Mouse (Mus musculus) adrenal gland, adult 8-10 months (tissue): ENCODE data around the gene Lima1. TPM values are rescaled to one million over a fixed set of nuclear protein-coding genes. Genes with fewer than 3 reads are reported as not detected.
A peak's percentile ranks its signal among the peaks of the same experiment; 100 is the strongest.
"Not testable (repeated sequence)": the region's sequence is repeated elsewhere in the genome, so short reads cannot be mapped to it uniquely, and the experiment has no call there.

ENCODE experiments used
- DNase-seq: peaks from one replicate; pipeline ENCODE4 v3.0.0; 2022
- total RNA-seq, 4 experiments: library from RNA; stranded (reverse); gene quantifications; 2 replicates each; pipeline ENCODE4 v1.2.4; 2022

Gene Lima1
- total RNA-seq, 4 experiments from 2014 or later = 42.8 to 70.7 (median 52.7) TPM

- DNase-seq = no peak
Observed at GRCm38 (mm10) chr15:99803186-99803644, 72.0 kb downstream of the Lima1 start.

- DNase-seq = no peak
Observed at GRCm38 (mm10) chr15:99801885-99802572, 73.2 kb downstream of the Lima1 start.

DNA sequence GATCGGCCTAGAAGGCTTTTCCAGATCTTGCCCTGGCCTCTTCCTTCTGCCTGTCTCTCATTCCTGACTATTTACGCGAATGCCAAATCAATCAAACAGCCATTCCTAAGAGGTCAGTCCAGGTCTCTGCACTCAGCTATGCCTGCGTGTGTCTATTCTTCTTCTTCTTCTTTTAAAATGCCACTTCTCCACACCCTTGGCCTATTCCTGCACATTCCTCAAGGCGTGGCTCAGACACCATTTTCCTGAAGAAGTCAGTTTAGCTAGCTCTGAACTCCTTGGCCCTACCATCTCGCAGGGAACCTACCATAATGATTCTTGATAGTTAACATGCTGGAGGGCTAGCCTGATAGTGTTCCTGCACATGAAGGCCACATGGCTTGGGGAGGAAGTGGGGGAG lies 75.5 kb downstream of the Lima1 start:
- no peak for DNase-seq

DNA sequence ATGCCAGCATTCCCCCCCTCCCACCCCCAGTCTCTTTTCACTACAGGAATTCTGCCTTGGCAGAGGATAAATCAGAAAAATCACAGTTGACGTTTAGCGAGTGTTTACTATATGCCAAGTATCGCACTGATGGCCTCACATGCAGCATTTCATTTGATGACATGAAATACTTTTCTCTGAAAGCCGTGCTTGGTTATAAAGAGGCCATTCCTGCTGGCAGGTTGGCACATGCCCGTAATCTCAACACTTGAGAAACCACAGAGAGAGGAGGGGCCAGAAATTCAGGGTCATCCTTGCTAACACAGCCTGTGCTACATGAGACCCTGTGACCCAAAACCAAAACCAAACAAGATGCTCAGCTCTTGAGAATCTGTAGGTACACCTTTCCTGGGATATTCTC lies 77.4 kb downstream of the Lima1 start:
- DNase-seq = no peak

DNA sequence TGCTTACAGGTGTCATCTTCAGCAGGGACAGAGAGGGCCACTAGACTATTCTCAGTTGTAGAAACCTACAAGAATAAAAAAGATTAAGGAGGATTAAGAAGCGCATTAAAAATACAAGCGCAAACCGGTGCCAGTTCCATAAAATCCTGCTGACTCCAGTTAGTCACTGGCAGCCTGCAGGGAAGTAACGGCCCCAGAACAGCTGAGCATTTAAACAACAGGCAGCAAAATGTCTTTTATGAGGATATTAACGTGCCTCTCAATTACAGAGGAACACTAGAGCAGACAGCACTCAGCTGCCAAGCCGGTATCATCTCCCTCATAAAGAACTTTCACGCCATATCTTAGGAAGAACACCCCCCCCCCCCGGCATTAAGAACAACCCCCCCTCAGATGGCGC lies 78.5 kb downstream of the Lima1 start:
- DNase-seq = no peak

GRCm38 (mm10) chr15:99796066-99796465 lies 79.2 kb downstream of the Lima1 start:
- DNase-seq = no peak

DNA sequence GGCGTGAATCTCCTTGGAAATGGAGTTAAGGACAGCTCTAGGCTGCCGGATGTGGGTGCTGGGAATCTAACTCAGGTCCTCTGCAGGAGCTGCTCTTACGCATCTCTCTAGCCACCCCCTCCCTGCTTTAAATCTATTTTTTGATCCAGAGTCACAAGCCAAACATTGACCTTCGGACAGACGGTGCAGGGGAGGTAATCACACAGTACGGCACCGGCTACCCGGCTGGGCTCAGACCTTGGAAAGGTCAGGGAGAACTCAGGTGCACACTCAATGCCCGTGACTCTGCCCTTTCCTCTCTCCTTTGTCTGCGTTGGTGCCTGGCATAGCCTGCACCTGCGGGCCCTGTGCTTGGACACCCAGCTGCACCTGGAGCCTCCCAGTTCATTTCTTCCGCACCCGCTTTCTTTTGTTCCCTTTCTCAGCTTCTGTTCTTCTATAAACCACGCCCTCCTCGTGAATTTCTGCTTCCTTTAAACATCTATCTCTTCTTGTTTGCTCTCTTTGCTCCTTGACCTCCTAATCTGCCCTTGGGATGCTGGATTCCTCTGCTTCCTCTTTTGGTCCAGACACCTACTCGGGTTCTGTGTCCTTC lies 82.9 kb downstream of the Lima1 start:
- DNase-seq = no peak

GRCm38 (mm10) chr15:99791003-99791402 lies 84.3 kb downstream of the Lima1 start:
- DNase-seq = no peak

DNA sequence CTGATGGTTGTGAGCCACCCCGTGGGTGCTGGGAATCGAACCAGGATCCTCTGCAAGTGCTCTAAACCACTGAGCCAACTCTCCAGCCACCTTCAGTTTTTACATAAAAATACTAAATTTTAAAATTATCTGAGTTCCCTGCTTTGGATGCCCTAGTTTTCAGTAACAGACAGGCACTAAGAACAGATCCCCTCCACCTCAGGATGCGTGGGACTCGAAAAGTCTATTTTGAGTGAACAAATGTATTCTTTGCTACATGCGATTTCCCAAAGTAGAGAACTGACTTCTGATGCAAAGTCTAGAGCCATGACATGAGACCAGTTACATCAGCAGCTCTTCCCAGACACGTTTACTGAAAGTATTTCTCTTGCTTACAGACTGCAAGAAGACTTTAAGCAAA lies 84.8 kb downstream of the Lima1 start:
- DNase-seq = no peak

- DNase-seq = no peak
Observed at GRCm38 (mm10) chr15:99787625-99788120, 87.6 kb downstream of the Lima1 start.

- DNase-seq = no peak
Observed at GRCm38 (mm10) chr15:99778677-99779335, 96.5 kb downstream of the Lima1 start.

DNA sequence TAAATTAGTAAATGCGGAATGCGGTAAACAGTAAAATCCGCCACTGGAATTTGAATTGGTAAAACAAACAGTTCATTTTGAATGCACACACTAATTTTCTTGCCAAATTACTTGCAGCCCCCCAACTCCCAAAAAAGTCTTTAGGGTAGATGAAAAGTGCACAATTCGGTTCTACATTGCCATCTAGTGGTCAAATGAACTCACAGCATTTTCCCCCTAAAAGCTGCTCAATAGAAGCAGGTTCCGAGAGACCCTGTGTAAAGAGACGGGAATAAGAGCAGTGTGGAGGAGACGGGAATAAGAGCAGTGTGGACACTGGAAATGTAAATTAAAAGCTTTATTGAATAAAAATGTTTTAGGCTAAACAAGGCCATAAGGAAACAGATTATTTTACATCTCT lies 97.1 kb downstream of the Lima1 start:
- no peak for DNase-seq

DNA sequence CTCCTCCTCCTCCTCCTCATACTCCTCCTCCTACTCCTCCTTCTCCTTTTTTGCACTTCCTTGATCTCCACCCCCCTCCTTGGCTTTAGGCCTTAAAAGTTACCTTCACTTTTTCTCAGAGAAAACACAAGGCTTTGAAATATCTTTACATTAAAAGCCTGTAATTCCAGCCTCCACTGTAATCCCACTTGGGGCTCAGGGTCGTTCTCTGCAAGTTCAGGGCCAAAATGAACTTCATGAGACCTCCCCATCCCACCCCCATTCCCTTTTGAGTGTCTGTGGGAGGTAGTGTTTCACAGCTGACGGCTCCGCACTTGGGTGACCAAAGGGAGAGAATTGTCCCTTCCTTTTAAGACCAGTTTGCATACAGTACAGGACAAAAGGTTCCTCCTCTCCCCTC lies 102.3 kb downstream of the Lima1 start:
- DNase-seq = no peak

DNA sequence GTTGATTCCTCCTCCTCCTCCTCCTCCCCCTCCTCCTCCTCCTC lies 102.6 kb downstream of the Lima1 start, which contains the start of gene Cers5:
Gene Cers5, minus strand, starts transcription at position 5 of the 44 bp plus-strand sequence.
- not testable (repeated sequence) for DNase-seq

- peak; percentile 88 for DNase-seq
Observed at GRCm38 (mm10) chr15:99772277-99772880, 102.9 kb downstream of the Lima1 start.

- DNase-seq = no peak
Observed at GRCm38 (mm10) chr15:99771601-99772276, 103.5 kb downstream of the Lima1 start.

GRCm38 (mm10) chr15:99771004-99771500 lies 104.2 kb downstream of the Lima1 start:
- DNase-seq = no peak

DNA sequence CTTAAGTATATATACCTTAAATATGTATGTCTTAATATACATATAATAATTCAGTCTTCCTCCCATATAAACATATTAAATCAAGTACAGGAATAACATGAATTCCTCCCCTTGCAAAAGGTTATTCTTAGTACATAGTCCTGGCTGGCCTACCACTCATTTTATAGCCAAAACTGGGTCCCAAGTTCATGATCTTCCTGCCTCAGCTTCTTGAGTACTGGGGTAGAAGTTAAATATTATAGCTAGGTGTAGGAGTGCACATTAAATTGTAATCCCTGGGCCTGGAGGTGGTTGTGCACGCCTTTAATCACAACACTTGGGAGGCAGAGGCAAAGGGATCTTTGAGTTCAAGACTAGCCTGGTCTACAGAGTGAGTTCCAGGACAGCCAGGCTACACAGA lies 106.5 kb downstream of the Lima1 start:
- no peak for DNase-seq

DNA sequence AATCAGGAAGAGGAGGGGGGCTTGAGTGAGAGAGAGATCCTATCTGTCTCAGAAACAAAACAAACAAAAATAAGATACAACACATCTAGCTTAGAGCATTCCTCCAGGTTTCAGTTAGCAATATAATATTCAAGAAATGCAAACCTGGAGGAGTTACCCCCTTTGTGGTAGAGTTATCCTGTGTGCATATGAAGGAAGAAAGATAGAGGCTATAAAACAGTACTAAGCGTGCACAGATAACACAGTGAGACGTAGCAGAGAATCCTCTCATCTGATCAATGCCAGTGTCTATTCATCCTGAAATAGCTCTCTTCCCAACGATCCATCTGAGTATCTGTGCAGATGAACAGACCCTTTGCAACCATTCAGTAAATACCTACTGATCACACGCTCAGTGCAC lies 107.8 kb downstream of the Lima1 start:
- no peak for DNase-seq

GRCm38 (mm10) chr15:99754204-99754603 lies 121.1 kb downstream of the Lima1 start:
- no peak for DNase-seq

- DNase-seq = no peak
Observed at GRCm38 (mm10) chr15:99740229-99740628, 135.0 kb downstream of the Lima1 start.

DNA sequence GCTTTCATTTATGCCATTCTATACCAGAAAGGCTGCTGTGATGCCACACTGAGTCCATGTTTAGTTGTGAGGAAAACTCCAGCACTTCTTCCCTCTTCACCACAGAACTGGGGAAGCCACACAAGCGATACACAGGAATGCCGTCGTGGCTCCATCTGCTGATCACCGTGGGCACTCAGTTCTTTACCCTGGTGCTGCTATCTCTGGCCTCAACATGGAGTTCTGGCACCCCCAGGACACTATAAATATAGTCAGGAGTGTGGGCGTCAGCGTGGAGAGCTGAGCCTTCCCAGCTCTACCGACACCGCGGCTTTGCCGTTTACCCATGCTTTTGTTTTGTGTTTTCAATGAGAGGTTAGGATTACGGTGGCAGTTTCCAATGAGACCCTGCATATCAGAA lies 138.6 kb downstream of the Lima1 start:
- no peak for DNase-seq

GRCm38 (mm10) chr15:99735631-99736030 lies 139.6 kb downstream of the Lima1 start:
- DNase-seq = peak; percentile 100
